Mouse (Mus musculus) v-Abl transformed pro-B cells (cell line): ENCODE data around the gene Rundc3a.

Experiments used
- in situ Hi-C, 2 experiments: fragments of 400-800 bp; cut with MboI; formaldehyde crosslinking; loops; one replicate each; pipeline ENCODE4 v1.15.1; 2025; ENCODE audit not compliant: unreplicated experiment in 2 of 2

Rundc3a gene

DNA sequence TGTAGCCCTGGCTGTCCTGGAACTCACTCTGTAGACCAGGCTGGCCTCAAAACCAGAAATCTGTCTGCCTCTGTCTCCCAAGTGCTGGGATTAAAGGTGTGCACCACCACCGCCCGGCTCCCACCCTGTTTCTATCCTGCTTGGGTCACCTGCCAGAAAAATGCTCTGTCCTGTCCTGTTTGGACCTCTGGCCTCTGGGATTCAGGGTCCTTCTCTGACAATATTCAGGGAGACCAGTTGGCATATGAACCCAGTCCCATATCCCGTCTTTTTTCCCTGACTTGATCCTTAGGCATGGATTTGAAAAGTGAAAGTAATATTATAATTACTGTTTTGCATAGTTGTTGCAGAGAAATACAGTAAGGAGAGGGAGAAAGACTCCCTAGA lies 38.5 kb downstream of the Rundc3a start:
- in situ Hi-C loops = loop anchor here in 1 of 2 experiments (10.0 kb wide), 1 partner anchor 127 kb away; no protein-coding TSS in a partner anchor

DNA sequence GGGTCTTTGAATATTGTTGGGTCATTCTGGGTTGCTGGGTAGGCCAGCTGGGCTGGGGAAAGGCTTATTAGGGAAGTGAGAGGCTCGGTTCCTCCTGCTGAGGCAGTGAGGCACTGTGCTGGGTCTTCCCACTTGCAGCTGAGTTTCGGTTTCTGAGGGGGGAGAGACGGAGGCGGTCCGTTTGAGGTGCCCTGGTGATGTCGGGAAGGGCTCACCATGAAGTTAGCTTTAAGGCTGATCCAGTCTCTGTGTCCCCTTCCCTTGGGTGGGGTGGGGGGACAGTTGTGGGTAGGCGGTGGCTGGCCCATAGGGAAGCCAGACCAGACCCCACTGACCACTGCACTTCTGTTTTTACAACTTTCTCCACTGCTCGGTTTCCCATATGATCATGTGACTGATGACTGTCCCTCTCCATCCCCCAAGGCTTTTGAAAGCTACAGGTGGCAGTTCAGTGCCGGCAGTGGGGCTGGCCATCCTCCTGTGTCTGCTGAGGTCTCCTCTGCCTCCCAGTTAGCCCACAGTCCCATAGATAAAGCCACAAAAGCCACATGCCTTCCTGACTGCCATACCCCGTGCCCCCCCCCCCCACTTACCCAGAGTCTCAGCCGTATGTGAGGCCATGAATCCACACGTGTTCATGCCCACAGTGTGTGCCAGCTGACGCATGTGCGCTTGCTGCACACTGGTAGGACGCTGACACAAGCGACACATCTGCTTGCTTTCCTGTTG lies 39.1 kb downstream of the Rundc3a start:
- in situ Hi-C loops = loop anchor here in 1 of 2 experiments (10.0 kb wide), 1 partner anchor 127 kb away; no protein-coding TSS in a partner anchor

DNA sequence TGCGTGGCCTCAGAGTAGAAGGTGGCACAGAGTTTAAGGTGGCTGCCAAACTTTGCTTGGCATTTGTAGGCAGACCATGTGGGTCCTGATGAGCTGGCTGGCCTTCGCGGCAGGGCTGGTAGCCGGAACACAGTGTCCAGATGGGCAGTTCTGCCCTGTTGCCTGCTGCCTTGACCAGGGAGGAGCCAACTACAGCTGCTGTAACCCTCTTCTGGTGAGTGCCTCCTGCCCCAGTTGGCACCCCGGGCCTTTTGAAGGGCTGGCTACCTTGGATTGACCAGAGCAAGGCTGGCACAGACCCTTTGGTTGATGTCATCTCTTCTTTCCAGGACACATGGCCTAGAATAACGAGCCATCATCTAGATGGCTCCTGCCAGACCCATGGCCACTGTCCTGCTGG lies 39.7 kb downstream of the Rundc3a start:
- in situ Hi-C loops = loop anchor here in 1 of 2 experiments (10.0 kb wide), 1 partner anchor 128 kb away; no protein-coding TSS in a partner anchor

DNA sequence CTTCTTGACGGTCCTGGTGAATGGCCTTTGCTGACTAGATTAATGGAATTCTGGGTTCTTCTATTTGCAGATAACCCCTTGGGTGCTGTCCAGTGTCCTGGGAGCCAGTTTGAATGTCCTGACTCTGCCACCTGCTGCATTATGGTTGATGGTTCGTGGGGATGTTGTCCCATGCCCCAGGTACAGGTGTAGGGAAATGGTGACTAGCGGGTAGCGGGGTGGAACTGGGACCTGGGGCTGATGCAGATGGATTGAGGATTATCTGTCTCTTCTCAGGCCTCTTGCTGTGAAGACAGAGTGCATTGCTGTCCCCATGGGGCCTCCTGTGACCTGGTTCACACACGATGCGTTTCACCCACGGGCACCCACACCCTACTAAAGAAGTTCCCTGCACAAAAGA lies 40.7 kb downstream of the Rundc3a start:
- in situ Hi-C loops = loop anchor here in 1 of 2 experiments (10.0 kb wide), 1 partner anchor 129 kb away; no protein-coding TSS in a partner anchor

DNA sequence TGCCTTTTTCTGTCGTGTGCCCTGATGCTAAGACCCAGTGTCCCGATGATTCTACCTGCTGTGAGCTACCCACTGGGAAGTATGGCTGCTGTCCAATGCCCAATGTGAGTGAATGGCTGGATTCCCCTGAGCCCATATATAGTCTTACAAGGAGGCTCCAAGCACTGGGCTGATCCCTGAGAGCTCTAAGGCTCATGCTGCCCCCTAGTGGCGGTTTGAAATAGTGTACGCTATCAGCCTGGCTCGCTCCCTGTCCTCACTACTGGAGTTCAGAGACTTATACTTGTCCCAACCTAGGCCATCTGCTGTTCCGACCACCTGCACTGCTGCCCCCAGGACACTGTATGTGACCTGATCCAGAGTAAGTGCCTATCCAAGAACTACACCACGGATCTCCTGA lies 41.2 kb downstream of the Rundc3a start:
- in situ Hi-C loops = loop anchor here in 1 of 2 experiments (10.0 kb wide), 1 partner anchor 130 kb away; no protein-coding TSS in a partner anchor

DNA sequence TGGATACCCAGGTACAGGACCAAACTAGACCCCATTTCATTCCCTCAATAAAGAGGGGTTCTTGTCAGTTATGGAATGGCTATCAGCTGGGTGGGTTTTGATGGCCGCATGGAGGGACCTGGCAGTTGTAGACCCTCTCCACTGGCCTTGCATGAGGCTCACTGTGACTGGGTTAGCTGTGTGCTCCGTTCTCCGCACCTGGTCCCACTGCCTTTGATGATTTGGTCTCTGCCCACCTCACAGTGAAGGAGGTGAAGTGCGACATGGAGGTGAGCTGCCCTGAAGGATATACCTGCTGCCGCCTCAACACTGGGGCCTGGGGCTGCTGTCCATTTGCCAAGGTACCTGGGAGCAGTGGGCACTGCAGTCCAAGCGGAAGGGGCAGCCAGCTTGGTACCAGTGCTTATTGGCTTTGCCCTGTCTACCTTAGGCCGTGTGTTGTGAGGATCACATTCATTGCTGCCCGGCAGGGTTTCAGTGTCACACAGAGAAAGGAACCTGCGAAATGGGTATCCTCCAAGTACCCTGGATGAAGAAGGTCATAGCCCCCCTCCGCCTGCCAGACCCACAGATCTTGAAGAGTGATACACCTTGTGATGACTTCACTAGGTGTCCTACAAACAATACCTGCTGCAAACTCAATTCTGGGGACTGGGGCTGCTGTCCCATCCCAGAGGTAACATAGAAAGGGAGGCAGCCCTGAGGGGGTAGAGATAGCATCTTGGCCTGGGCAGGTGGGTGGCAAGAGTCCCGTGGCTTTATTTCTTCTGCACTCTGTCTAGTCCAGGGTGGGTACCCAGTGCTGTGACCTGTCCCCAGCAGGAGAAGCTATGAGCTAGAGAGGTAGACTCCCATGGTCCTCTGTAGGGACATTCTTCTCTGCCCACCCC lies 41.9 kb downstream of the Rundc3a start:
- in situ Hi-C loops = loop anchor here in 1 of 2 experiments (10.0 kb wide), 1 partner anchor 130 kb away; no protein-coding TSS in a partner anchor

DNA sequence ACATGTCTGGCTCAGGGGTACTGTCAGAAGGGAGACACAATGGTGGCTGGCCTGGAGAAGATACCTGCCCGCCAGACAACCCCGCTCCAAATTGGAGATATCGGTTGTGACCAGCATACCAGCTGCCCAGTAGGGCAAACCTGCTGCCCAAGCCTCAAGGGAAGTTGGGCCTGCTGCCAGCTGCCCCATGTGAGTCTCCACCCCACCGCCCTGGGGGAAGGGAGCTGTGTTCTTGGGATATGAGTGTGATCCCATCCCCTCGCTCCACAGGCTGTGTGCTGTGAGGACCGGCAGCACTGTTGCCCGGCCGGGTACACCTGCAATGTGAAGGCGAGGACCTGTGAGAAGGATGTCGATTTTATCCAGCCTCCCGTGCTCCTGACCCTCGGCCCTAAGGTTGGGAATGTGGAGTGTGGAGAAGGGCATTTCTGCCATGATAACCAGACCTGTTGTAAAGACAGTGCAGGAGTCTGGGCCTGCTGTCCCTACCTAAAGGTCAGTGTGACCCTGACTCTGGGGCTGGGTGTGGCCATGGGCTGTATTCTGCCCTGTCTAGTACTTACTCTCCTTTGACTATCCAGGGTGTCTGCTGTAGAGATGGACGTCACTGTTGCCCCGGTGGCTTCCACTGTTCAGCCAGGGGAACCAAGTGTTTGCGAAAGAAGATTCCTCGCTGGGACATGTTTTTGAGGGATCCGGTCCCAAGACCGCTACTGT lies 42.7 kb downstream of the Rundc3a start:
- in situ Hi-C loops = loop anchor here in 1 of 2 experiments (10.0 kb wide), 1 partner anchor 131 kb away; no protein-coding TSS in a partner anchor

DNA sequence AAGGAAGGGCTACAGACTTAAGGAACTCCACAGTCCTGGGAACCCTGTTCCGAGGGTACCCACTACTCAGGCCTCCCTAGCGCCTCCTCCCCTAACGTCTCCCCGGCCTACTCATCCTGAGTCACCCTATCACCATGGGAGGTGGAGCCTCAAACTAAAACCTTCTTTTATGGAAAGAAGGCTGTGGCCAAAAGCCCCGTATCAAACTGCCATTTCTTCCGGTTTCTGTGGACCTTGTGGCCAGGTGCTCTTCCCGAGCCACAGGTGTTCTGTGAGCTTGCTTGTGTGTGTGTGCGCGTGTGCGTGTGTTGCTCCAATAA lies 43.2 kb downstream of the Rundc3a start:
- in situ Hi-C loops = loop anchor here in 1 of 2 experiments (10.0 kb wide), 1 partner anchor 132 kb away; no protein-coding TSS in a partner anchor

DNA sequence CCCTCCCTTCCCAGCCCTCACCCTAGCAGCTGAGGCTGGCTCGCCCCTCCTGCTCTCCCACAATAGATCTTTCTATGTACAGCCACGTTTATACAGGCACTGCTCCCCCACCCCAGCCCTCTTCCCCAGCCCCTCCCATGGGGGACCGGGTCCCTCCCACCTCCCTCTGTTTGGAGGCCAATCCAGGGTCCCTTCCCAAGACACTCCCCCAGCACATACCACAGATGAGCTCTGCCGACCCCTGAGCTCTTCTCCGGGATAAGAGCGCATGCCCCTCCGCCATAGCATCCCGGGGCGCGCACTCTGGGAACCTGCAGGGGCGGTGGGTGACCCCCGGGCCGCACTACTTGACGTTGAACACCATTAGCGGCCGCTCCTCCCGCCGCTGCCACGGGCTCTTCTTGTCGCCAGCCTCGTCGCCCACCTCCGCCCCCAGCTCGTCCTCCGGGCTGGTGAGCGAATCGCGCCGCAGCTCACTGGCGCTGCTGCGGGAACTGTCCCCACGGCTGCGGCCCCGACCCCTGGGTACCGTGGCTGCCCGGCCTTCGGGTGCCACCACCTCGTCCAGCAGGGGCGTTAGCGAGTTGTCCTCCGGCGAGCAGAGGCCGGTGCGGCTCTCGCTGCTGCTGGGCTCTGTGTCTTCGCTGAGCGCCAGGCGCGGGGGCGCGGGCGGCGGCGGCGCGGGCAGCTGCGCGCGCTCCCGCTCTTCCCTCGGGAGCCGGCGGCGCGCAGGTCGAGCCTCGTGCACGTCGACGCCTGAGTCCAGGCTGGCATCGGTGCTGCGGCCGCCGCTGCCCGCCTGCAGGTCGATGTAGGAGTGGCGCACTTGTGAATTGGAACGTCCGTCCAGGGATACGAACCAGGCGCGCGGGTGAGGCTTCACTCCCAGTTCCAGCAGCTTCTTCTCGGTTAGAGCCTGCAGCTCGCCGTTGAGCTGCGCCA lies 44.2 kb downstream of the Rundc3a start:
- in situ Hi-C loops = loop anchor here in 1 of 2 experiments (10.0 kb wide), 1 partner anchor 133 kb away; no protein-coding TSS in a partner anchor

DNA sequence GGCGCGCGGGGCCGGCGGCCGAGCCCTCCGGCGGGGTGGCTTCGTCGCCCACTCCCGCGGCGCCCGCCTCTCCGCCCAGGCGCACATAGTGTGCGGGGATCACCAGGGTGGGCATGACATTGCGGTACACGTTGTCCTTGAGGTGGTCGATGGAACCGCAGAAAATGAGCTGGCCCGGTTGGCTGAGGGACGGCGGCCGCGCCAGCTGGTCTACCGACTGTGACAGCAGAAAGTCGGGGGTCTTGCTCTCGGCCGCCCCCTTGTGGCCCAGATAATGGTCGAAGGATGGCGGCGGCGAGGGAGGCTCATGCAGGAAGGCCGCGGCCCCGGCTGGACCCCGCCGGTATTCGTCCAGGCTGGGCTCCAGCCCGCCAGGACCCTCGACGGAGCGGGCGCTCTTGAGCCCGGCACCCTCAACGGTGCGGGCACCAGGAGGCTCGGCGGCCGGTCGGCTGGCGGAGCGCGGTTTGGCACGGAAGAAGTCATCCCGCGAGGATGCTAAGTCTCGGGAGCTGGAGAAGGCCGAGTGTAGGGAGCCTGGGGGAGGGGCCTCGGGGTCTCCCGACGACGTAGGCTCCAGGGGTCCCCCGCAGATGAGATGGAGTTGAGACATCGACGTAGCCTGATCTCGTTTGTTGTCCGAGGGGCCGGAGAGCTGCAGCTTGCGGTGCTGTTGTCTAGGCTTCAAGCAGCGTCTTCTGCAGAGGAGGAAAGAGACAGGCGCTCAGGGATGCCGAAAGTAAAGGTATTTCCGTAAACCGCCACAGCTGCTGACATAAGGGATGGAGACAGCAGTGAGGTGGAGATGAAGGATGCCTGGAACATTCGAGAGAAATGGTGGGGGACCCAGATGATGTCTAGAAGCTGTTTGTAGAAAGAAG lies 45.2 kb downstream of the Rundc3a start:
- in situ Hi-C loops = loop anchor here in 1 of 2 experiments (10.0 kb wide), 1 partner anchor 134 kb away; no protein-coding TSS in a partner anchor

DNA sequence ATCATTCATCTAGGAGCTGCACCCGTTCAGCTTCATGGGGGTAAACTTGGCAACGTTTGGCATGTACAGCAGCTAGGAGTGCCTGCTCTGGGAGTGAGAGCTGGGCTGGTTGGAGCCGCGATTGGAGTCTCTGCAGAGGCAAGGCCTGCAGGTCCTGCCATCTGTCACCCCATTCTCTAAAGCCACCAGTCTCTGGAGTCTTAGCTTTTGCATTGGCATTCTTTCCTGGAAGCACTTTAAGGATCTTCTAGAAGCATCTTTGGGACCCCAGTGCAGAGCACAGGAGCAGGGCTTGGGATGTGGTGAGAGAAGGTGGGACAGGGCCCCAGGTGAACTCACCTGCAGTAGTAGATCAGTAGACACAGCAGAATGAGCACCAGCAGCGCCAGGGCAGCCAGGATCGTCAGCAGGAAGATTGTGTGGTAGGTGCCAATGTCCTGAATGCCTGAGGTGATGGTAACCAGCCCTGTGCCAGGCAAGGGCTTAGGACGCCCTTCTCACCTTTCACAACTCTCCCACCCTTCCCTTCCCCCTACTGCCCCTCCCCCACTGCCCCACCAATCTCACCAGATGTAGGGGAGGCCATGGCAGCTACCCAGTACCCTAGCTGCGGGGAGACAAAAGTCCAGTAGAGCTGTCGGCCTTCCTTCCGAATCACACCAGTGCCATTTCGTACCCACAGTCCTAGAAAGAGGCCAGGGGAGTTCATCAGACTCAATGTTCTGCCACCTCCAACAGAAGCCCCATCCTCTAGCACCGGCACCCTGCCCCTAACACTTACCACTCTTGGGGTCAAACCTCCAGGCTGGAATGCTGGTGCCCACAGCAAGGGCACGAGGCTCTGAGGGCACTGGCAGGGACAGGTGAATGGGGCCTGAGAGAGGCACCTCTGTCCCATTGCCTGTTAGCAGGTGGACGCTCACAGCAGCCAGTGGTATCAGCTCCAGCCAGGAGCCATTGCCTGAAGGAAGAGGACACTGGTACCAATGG lies 46.2 kb downstream of the Rundc3a start:
- in situ Hi-C loops = loop anchor here in 1 of 2 experiments (10.0 kb wide), 1 partner anchor 135 kb away; no protein-coding TSS in a partner anchor

DNA sequence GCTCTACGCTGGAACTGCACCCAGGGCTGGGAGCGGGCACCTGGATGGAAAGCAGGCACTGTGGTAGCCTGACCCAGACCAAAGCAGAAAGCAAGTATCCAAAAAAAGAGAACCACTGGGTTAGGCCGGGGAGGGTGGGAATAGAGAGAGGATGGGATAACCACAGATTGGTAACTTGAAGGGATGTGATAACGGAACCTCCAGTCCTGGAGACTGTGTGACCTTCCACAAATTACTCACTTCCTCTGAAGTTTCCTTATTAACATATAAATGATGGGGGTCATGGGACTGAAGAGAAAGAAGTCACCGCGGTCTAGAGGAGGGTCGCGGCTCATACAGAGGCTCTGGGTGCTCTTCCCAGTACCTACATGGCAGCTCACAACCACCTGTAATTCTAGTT lies 47.1 kb downstream of the Rundc3a start:
- in situ Hi-C loops = no loop called here

DNA sequence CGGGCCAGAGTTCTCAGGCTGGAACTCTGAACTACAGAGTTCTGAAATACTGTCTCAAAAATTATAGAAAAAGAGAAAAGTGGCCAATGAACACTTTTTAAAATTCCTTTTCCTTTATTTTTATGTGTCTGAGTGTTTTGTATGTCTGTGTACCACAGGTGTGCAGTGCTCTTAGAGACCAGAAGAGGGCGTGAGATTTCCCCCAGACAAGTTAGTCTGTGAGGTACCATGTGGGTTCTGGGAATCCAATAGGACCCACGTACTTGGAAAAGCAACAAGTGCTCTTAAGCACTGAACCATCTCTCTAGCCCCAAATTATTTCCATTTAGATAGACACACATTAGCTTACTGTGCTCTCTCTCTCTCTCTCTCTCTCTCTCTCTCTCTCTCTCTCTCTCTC lies 48.2 kb downstream of the Rundc3a start:
- in situ Hi-C loops = no loop called here

DNA sequence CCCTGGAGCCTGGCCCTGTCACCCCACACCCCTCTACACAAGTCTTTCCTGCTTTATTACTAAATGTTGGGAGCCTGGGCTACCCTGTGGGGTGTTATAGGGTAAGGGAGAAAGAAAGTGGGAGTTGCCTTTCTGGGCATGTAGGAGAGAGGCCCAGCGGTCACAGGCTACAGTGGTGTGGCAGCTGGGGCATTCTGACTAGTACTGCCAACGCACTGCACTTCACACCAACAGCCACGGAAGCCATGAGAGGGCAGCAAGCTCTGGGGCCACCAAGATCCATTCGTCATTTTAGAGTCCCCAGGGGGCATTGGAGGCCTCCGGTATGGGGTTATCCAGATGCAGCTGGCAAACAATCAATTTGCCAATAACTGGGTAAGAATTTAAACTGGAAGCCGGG lies 48.9 kb downstream of the Rundc3a start:
- in situ Hi-C loops = no loop called here

DNA sequence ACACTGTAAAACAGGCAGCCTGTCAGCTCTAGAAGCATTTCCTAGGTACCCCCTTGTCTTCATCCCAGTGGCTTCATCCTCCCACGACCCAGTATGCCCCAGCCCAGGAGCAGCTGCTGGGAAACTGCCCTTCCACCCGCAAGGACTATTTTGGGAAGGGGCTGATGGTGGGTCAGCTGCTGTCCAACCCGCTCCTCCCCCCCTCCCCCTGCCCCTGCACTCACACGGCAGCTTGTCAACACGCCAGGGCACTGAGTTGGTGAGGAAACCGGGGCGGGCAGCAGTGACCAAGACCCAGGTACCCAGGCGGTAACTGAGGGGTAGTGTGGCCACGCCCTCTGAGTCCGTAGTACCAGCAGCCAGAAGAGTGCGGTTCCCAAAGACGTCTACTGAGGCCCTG lies 50.5 kb downstream of the Rundc3a start:
- in situ Hi-C loops = no loop called here

DNA sequence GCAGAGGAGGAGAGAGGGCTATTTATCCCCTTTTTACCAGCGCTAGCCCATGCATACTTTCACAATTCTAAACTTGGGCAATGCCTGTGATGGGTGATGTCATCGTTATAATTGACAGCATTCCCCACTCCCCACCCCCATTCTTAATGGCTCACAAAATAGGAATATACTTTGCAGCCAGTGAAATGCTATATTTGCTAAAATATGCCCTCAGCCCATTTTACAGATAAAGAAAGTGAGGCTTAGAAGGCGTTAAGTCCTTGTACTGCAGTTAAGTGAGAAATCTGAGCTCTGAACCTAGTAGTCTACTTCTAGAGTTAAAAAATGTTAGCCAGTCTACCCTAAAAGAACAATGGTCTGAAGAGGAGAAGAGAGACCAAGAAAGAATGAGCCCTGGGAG lies 51.1 kb downstream of the Rundc3a start:
- in situ Hi-C loops = no loop called here

DNA sequence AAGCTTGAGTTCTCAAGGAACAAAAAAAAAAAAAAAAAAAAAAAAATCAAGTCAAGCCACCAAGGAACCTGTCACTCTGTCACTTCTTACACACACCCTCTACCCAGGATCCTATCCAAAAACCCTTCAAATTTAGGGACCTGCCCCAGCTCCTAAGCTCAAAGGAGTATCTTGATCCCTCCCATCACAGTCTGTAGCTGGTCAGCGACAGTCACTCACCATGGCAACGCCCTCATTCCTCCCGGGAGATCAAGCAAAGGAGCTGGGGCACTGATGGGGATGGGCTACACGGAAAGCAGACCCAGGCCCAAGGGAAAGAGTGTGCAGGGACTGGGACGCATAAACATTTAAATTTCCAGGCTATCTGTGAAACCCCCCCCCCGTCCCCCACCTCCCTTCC lies 51.6 kb downstream of the Rundc3a start:
- in situ Hi-C loops = no loop called here
